Mouse (Mus musculus) brain, embryonic 14.5 days (tissue): ENCODE data around the gene Klhl41.

Experiments used
- CTCF ChIP-seq: fragments of 200-500 bp; IDR thresholded peaks from 2 replicates; pipeline ENCODE4 v1.5.1; 2012; ENCODE audit warnings: inconsistent platforms, mild to moderate bottlenecking, moderate library complexity, borderline replicate concordance; ENCODE audit not compliant: insufficient read depth, insufficient read length; ENCODE audit errors: extremely low read depth
- POLR2A ChIP-seq: fragments of 200-500 bp; IDR thresholded peaks from 2 replicates; pipeline ENCODE4 v1.6.1; 2012; ENCODE audit warnings: mild to moderate bottlenecking, inconsistent platforms, borderline replicate concordance; ENCODE audit not compliant: poor library complexity, insufficient read depth, insufficient read length, severe bottlenecking; ENCODE audit errors: extremely low read depth

GRCm38 (mm10) chr2:69722273-69722649 is 52.3 kb downstream of the Klhl41 start, which contains the start of gene Ppig:
- TF ChIP-seq POLR2A (no peak), CTCF (no peak)
